Mouse (Mus musculus): ENCODE data around the gene Olfr1463. TPM values are rescaled to one million over a fixed set of nuclear protein-coding genes. Genes with fewer than 3 reads are reported as not detected.

The Olfr1463 gene
- total RNA-seq (2021), result not detected
- polyA plus RNA-seq (2012; rRNA removed), result not detected in 2 replicates
- long read RNA-seq, result 0 reads

GRCm38 (mm10) chr19:13231028-13231427, at the start of gene Olfr1463:
Gene Olfr1463 (plus strand): TSS chr19:13231328.
- H3K9ac ChIP-seq (ENCODE audit: low read depth, low read length), result no peak within 1 kb of the TSS
- TF ChIP-seq EP300 (IDR thresholded peaks at IDR 0.05; ENCODE audit: insufficient read depth, low read depth, low read length) (no peak), CTCF (IDR thresholded peaks at IDR 0.05) (no peak), POLR2A (IDR thresholded peaks at IDR 0.05; ENCODE audit: insufficient read depth, low read depth, low read length) (no peak)
- no peak for DNase-seq
- H3K4me3 ChIP-seq, result no peak within 1 kb of the TSS
- no peak within 1 kb of the TSS for H3K27ac ChIP-seq
- no peaks in the 10 kb centered on the region for H3K36me3 ChIP-seq (ENCODE audit: control insufficient read depth, insufficient read depth, low read length)
- H3K27me3 ChIP-seq (ENCODE audit: control insufficient read depth, insufficient read depth, low read length), result no peaks in the 10 kb centered on the region
- no peaks in the 10 kb centered on the region for H3K4me1 ChIP-seq (ENCODE audit: control insufficient read depth, insufficient read depth, low read length)
- intact Hi-C loops (cut with DNase I), result no loop called here
- H3K79me2 ChIP-seq (replicated peaks; ENCODE audit: control insufficient read depth, insufficient read depth, low read length), result no peaks in the 10 kb centered on the region

- H3K27ac ChIP-seq, result no peak within 1 kb of the TSS
- WGBS, result 60% methylated on average over 1 of the region's 1 CpGs
- no peak for DNase-seq
- H3K4me1 ChIP-seq (ENCODE audit: control insufficient read depth, insufficient read depth, low read length), result no peaks in the 10 kb centered on the region
- no peak within 1 kb of the TSS for H3K4me3 ChIP-seq
- no peaks in the 10 kb centered on the region for H3K79me2 ChIP-seq (replicated peaks; ENCODE audit: control insufficient read depth, insufficient read depth, low read length)
- H3K36me3 ChIP-seq (ENCODE audit: control insufficient read depth, insufficient read depth, low read length), result no peaks in the 10 kb centered on the region
- intact Hi-C loops (cut with DNase I), result no loop called here
- H3K27me3 ChIP-seq (ENCODE audit: control insufficient read depth, insufficient read depth, low read length), result no peaks in the 10 kb centered on the region
- TF ChIP-seq POLR2A (IDR thresholded peaks at IDR 0.05; ENCODE audit: insufficient read depth, low read depth, low read length), result no peak
- no peak for TF ChIP-seq EP300 (IDR thresholded peaks at IDR 0.05; ENCODE audit: insufficient read depth, low read depth, low read length)
- no peak for TF ChIP-seq CTCF (IDR thresholded peaks at IDR 0.05)
- no peak within 1 kb of the TSS for H3K9ac ChIP-seq (ENCODE audit: low read depth, low read length)
These were observed 45.7 kb upstream of the Olfr1463 start, which contains the start of gene Olfr1462 for GRCm38 (mm10) chr19:13185434-13185833. Gene Olfr1462 (plus strand): TSS chr19:13185734.

- intact Hi-C loops (cut with DNase I), result no loop called here
- Histone ChIP-seq H3K36me3 (ENCODE audit: control insufficient read depth, insufficient read depth, low read length) (no peaks in the 10 kb centered on the region), H3K79me2 (replicated peaks; ENCODE audit: control insufficient read depth, insufficient read depth, low read length) (no peaks in the 10 kb centered on the region), H3K4me3 (no peak overlapping the region), H3K27ac (no peak overlapping the region), H3K27me3 (ENCODE audit: control insufficient read depth, insufficient read depth, low read length) (no peaks in the 10 kb centered on the region), H3K4me1 (ENCODE audit: control insufficient read depth, insufficient read depth, low read length) (no peaks in the 10 kb centered on the region), H3K9ac (ENCODE audit: low read depth, low read length) (no peak overlapping the region)
- WGBS, result 82% methylated on average over 11 of the region's 11 CpGs
- TF ChIP-seq POLR2A (IDR thresholded peaks at IDR 0.05; ENCODE audit: insufficient read depth, low read depth, low read length) (no peak), CTCF (IDR thresholded peaks at IDR 0.05) (no peak), EP300 (IDR thresholded peaks at IDR 0.05; ENCODE audit: insufficient read depth, low read depth, low read length) (no peak)
- no peak for DNase-seq
These were observed 9.5 kb upstream of the Olfr1463 start for GRCm38 (mm10) chr19:13221666-13222065.

Other genes with a start within 250 kb of the Olfr1463 start
- gene Olfr1451, start 236.3 kb upstream of the Olfr1463 start, total RNA-seq (2021), result not detected
- gene Olfr1451, start 236.3 kb upstream of the Olfr1463 start, polyA plus RNA-seq (2012; rRNA removed), result not detected in 2 replicates
- not detected for gene Olfr1453, start 203.0 kb upstream of the Olfr1463 start, total RNA-seq (2021)
- gene Olfr1453, start 203.0 kb upstream of the Olfr1463 start, polyA plus RNA-seq (2012; rRNA removed), result not detected in 2 replicates
- gene Olfr1454, start 170.7 kb upstream of the Olfr1463 start, total RNA-seq (2021), result not detected
- gene Olfr1454, start 170.7 kb upstream of the Olfr1463 start, polyA plus RNA-seq (2012; rRNA removed), result not detected in 2 replicates
- not detected for gene Olfr1457, start 133.4 kb upstream of the Olfr1463 start, total RNA-seq (2021)
- gene Olfr1457, start 133.4 kb upstream of the Olfr1463 start, polyA plus RNA-seq (2012; rRNA removed), result not detected in 2 replicates
- gene Olfr1458, start 124.6 kb upstream of the Olfr1463 start, total RNA-seq (2021), result not detected
- gene Olfr1458, start 124.6 kb upstream of the Olfr1463 start, polyA plus RNA-seq (2012; rRNA removed), result not detected in 2 replicates
- not detected for gene Olfr1459, start 81.8 kb upstream of the Olfr1463 start, total RNA-seq (2021)
- not detected in 2 replicates for gene Olfr1459, start 81.8 kb upstream of the Olfr1463 start, polyA plus RNA-seq (2012; rRNA removed)
- not detected for gene Olfr1461, start 68.3 kb upstream of the Olfr1463 start, total RNA-seq (2021)
- gene Olfr1461, start 68.3 kb upstream of the Olfr1463 start, polyA plus RNA-seq (2012; rRNA removed), result not detected in 2 replicates
- gene Olfr1462, start 45.6 kb upstream of the Olfr1463 start, total RNA-seq (2021), result not detected
- gene Olfr1462, start 45.6 kb upstream of the Olfr1463 start, polyA plus RNA-seq (2012; rRNA removed), result not detected in 2 replicates
- gene Olfr1465, start 84.2 kb downstream of the Olfr1463 start, total RNA-seq (2021), result not detected
- gene Olfr1465, start 84.2 kb downstream of the Olfr1463 start, polyA plus RNA-seq (2012; rRNA removed), result not detected in 2 replicates
- not detected for gene Olfr1466, start 107.5 kb downstream of the Olfr1463 start, total RNA-seq (2021)
- gene Olfr1466, start 107.5 kb downstream of the Olfr1463 start, polyA plus RNA-seq (2012; rRNA removed), result not detected in 2 replicates
- gene Olfr1467, start 130.9 kb downstream of the Olfr1463 start, total RNA-seq (2021), result not detected
- not detected in 2 replicates for gene Olfr1467, start 130.9 kb downstream of the Olfr1463 start, polyA plus RNA-seq (2012; rRNA removed)
- not detected for gene Olfr1469, start 176.5 kb downstream of the Olfr1463 start, total RNA-seq (2021)
- not detected in 2 replicates for gene Olfr1469, start 176.5 kb downstream of the Olfr1463 start, polyA plus RNA-seq (2012; rRNA removed)
- not detected for gene Olfr1471, start 212.1 kb downstream of the Olfr1463 start, total RNA-seq (2021)
- not detected in 2 replicates for gene Olfr1471, start 212.1 kb downstream of the Olfr1463 start, polyA plus RNA-seq (2012; rRNA removed)
- gene Olfr1472, start 224.8 kb downstream of the Olfr1463 start, total RNA-seq (2021), result not detected
- not detected in 2 replicates for gene Olfr1472, start 224.8 kb downstream of the Olfr1463 start, polyA plus RNA-seq (2012; rRNA removed)
- gene Olfr1474, start 238.2 kb downstream of the Olfr1463 start, total RNA-seq (2021), result not detected
- not detected in 2 replicates for gene Olfr1474, start 238.2 kb downstream of the Olfr1463 start, polyA plus RNA-seq (2012; rRNA removed)
- gene Olfr1475, start 248.9 kb downstream of the Olfr1463 start, total RNA-seq (2021), result not detected
- gene Olfr1475, start 248.9 kb downstream of the Olfr1463 start, polyA plus RNA-seq (2012; rRNA removed), result not detected in 2 replicates

All from heart, adult 2 months (tissue).